Mouse (Mus musculus) G1E (cell line): Measurements from ENCODE around the gene Arhgdia. TPM values are rescaled to one million over a fixed set of nuclear protein-coding genes. Genes with fewer than 3 reads are reported as not detected.

Source experiments
- ATAC-seq: 2 replicates; pipeline ENCODE4 v1.8.0; 2016; ENCODE audit warnings: mild to moderate bottlenecking; ENCODE audit not compliant: insufficient number of reproducible peaks, poor library complexity, low FRiP score, severe bottlenecking; ENCODE audit errors: extremely low read depth
- DNase-seq: peaks from one replicate; pipeline ENCODE4 v3.0.0; 2012; ENCODE audit warnings: low spot score
- H3K27me3 ChIP-seq: 2 replicates; pipeline ENCODE4 v1.6.1; 2012; ENCODE audit warnings: mild to moderate bottlenecking, low read length, inconsistent platforms; ENCODE audit not compliant: insufficient read depth
- H3K36me3 ChIP-seq: replicated peaks from 2 replicates; pipeline ENCODE3; 2012; ENCODE audit warnings: mild to moderate bottlenecking, inconsistent platforms
- H3K4me1 ChIP-seq: 2 replicates; pipeline ENCODE4 v1.6.1; 2012; ENCODE audit warnings: low read depth, low read length, inconsistent platforms, mixed read lengths; ENCODE audit not compliant: insufficient read depth
- H3K4me3 ChIP-seq: 2 replicates; pipeline ENCODE4 v1.5.1; 2012; ENCODE audit warnings: low read depth, mild to moderate bottlenecking, inconsistent platforms, low read length, moderate library complexity, mixed read lengths
- H3K9me3 ChIP-seq: replicated peaks from 2 replicates; pipeline ENCODE4 v1.6.1; 2012; ENCODE audit warnings: inconsistent platforms
- CTCF ChIP-seq: IDR thresholded peaks from 2 replicates; pipeline ENCODE4 v1.5.1; 2012; ENCODE audit warnings: low read depth, low read length, inconsistent platforms, mixed read lengths
- GATA1 ChIP-seq: IDR thresholded peaks from 2 replicates; pipeline ENCODE4 v1.6.1; 2012; ENCODE audit warnings: borderline replicate concordance, low read length, inconsistent platforms, mixed read lengths
- GATA2 ChIP-seq: IDR thresholded peaks from 2 replicates; pipeline ENCODE4 v1.6.1; 2012; ENCODE audit warnings: low read depth, low read length, inconsistent platforms, borderline replicate concordance
- POLR2AphosphoS5 ChIP-seq: IDR thresholded peaks from 2 replicates; pipeline ENCODE4 v1.6.1; 2012; ENCODE audit warnings: low read depth, low read length, inconsistent platforms; ENCODE audit not compliant: insufficient replicate concordance
- TAL1 ChIP-seq: conservative IDR thresholded peaks from 2 replicates; pipeline ENCODE4 v1.6.1; 2012; ENCODE audit warnings: low read depth, low read length, inconsistent platforms, mixed read lengths
- polyA plus RNA-seq: library from polyadenylated mRNA; stranded (reverse); fragments of >175 nt; gene quantifications from 2 replicates; pipeline ENCODE4 v1.2.3, GENCODE M21; 2012
- total RNA-seq, 2 experiments: library from RNA; stranded (forward) in 1 of 2; stranded (reverse) in 1 of 2; fragments of 200-1000 nt in 1 of 2; fragments of >200 nt in 1 of 2; fragmentation: Nextera tagmentation in 1 of 2; gene quantifications; 2 replicates each; pipeline ENCODE4 v1.2.3; 2014 to 2017

Arhgdia gene
- total and polyA plus RNA-seq, 3 experiments = 155 to 1,000 (median 354) TPM

DNA sequence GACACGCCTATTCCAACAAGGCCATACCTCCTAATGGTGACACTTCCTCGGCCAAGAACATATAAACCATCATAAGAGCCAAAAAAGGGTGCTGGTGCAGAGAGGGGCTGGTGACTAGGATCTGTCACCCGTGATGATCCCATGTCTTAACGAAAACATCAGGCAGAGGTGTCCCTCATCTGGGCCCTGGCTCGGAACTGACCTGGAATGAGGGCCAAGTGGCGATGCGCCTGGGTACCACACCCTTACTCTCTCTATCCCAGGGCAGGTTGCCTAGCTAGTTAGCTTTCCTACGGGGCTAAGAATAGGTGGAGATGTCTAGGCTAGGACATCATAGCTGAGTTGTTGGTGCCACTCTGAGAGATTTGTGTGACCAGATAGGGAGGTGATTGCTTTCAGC, 47.3 kb downstream of the Arhgdia start:
- Histone ChIP-seq H3K9me3 (peaks cover 14% of the 10 kb centered on the region), H3K27me3 (peaks cover 95% of the 10 kb centered on the region), H3K4me3 (no peak overlapping the region), H3K4me1 (peaks cover 16% of the 10 kb centered on the region), H3K36me3 (no peaks in the 10 kb centered on the region)
- DNase-seq (no peak), ATAC-seq (no peak)
- TF ChIP-seq CTCF = no peak
- TF ChIP-seq GATA1 = no peak
- no peak for TF ChIP-seq GATA2
- no peak for TF ChIP-seq POLR2AphosphoS5
- TF ChIP-seq TAL1 = no peak

DNA sequence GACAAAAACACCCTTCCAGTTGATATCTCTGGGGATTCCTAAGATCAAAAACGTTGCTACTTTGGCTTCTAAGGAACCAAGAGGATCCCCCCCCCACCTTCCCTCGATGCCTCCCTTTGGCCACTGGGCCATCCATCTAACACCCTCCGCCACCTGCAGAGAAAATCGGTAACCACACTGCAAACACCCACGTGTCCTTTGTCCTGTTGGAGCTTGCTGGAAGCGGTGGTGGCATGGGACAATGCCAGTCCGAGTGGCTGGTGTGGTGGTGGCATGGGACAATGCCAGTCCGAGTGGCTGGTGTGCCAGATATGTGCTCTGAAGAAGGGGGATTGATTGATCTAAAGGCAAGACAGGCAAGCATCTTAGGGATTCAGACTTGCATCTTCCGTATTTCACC, 49.8 kb downstream of the Arhgdia start:
- TF ChIP-seq TAL1 = no peak
- no peak for TF ChIP-seq CTCF
- TF ChIP-seq GATA1 = no peak
- TF ChIP-seq GATA2 = no peak
- TF ChIP-seq POLR2AphosphoS5 = no peak
- Histone ChIP-seq H3K27me3 (peaks cover 81% of the 10 kb centered on the region), H3K36me3 (no peaks in the 10 kb centered on the region), H3K4me1 (peaks cover 25% of the 10 kb centered on the region), H3K4me3 (no peak overlapping the region), H3K9me3 (peaks cover 14% of the 10 kb centered on the region)
- no peak for ATAC-seq
- DNase-seq = no peak

DNA sequence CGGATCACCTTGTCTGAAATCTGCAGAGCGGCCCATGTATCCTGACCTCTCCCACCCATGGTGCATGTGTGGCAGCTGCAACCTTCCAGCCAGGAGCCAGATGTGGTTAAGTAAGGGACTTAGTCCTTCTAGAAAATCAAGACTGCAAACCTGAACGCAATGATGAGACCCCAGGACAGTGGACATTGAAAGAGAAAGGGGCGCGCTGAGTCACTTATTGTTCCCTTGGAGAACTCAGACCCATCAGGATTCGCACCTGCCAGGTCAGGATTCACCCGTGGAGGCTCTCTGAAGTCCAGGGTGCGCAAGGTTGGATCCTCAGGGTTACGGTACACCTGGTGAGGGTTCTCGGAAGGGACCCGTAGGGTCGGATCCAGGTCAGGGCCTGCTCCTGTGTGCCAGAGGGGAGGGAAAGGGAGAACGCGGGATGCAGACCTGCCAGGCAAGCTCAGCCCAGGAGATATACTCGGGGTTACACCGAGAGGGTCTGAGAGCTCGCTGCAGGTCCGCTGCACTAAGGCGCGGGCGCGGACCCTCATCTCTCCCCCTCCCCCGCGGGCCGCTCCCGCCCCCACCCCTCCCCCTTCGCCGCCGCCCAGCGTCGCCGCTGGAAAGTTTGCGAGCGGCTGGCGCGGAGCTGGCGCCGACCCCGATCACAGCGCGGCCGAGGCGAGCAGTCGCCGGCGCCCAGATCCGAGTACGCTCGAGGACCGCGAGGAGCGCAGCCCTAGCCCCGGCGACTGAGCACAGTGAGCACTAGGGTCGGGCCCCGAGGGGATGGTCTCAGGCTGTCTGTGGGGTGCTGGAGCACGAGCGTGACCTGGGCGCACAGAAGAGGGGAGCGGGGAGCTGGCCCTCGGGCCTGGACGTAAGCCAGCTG, 51.1 kb downstream of the Arhgdia start, which contains the start of gene Gcgr:
Gcgr (plus strand) TSS at position 615 of the 880 bp plus-strand sequence.
- ATAC-seq (no peak), DNase-seq (no peak)
- H3K36me3 ChIP-seq = no peaks in the 10 kb centered on the region
- H3K9me3 ChIP-seq = peaks cover 14% of the 10 kb centered on the region
- peaks cover 69% of the 10 kb centered on the region for H3K27me3 ChIP-seq
- H3K4me3 ChIP-seq = no peak within 1 kb of the TSS
- TF ChIP-seq GATA1 (no peak), GATA2 (no peak), CTCF (no peak), POLR2AphosphoS5 (no peak), TAL1 (no peak)
- H3K4me1 ChIP-seq = peaks cover 30% of the 10 kb centered on the region

DNA sequence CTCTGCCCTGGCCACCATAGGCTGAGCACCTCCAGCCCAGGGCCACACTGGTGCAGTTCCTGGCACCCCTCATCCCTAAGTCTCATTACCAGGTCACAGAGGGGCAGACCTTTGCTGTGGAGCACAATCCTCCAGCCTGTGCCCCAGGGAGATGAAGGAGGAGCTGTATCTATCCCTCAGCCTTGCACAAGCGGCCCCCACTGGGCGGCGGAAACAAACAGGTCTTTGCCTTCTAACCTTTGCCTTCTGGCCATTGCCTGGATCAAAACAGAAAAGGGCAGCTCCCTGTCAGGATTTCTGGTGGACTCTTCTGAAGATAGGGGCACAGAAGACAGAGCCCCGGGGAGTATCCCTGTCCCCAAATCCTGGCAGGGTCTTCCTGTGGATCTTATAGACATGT, 52.5 kb downstream of the Arhgdia start:
- Histone ChIP-seq H3K4me1 (peaks cover 26% of the 10 kb centered on the region), H3K9me3 (peaks cover 14% of the 10 kb centered on the region), H3K27me3 (peaks cover 58% of the 10 kb centered on the region), H3K4me3 (no peak overlapping the region), H3K36me3 (no peaks in the 10 kb centered on the region)
- ATAC-seq (no peak), DNase-seq (no peak)
- TF ChIP-seq GATA1 = no peak
- TF ChIP-seq TAL1 = no peak
- no peak for TF ChIP-seq GATA2
- TF ChIP-seq CTCF = no peak
- no peak for TF ChIP-seq POLR2AphosphoS5

Other genes with a start within 250 kb of the Arhgdia start
Only the 20 nearest of the 35 such genes appear.
- 1.7 and 3.5 TPM in 2 replicates for gene Pde6g, start 128.1 kb downstream of the Arhgdia start, total RNA-seq (2014; fragmentation: Nextera tagmentation)
- gene Pde6g, start 128.1 kb downstream of the Arhgdia start, total RNA-seq (2017) = 0.23 and 0.33 TPM in 2 replicates
- gene Pde6g, start 128.1 kb downstream of the Arhgdia start, polyA plus RNA-seq = 0.18 and 0.23 TPM in 2 replicates
- gene Oxld1, start 123.6 kb downstream of the Arhgdia start, total RNA-seq (2014; fragmentation: Nextera tagmentation) = 15.2 and 17.4 TPM in 2 replicates
- gene Oxld1, start 123.6 kb downstream of the Arhgdia start, total RNA-seq (2017) = 24.9 and 25.6 TPM in 2 replicates
- 16.7 and 17.1 TPM in 2 replicates for gene Oxld1, start 123.6 kb downstream of the Arhgdia start, polyA plus RNA-seq
- 32.4 and 41.7 TPM in 2 replicates for gene Ccdc137, start 123.5 kb downstream of the Arhgdia start, total RNA-seq (2014; fragmentation: Nextera tagmentation)
- 41.2 and 42.8 TPM in 2 replicates for gene Ccdc137, start 123.5 kb downstream of the Arhgdia start, total RNA-seq (2017)
- 44.7 and 55.5 TPM in 2 replicates for gene Ccdc137, start 123.5 kb downstream of the Arhgdia start, polyA plus RNA-seq
- gene Arl16, start 114.0 kb downstream of the Arhgdia start, total RNA-seq (2014; fragmentation: Nextera tagmentation) = 18.0 and 24.5 TPM in 2 replicates
- 17.0 and 24.5 TPM in 2 replicates for gene Arl16, start 114.0 kb downstream of the Arhgdia start, total RNA-seq (2017)
- 21.0 and 26.0 TPM in 2 replicates for gene Arl16, start 114.0 kb downstream of the Arhgdia start, polyA plus RNA-seq
- 60.5 and 63.2 TPM in 2 replicates for gene Mrpl12, start 97.0 kb downstream of the Arhgdia start, total RNA-seq (2014; fragmentation: Nextera tagmentation)
- 125 and 140 TPM in 2 replicates for gene Mrpl12, start 97.0 kb downstream of the Arhgdia start, total RNA-seq (2017)
- gene Mrpl12, start 97.0 kb downstream of the Arhgdia start, polyA plus RNA-seq = 514 and 633 TPM in 2 replicates
- 18.2 and 18.7 TPM in 2 replicates for gene Slc25a10, start 89.8 kb downstream of the Arhgdia start, total RNA-seq (2014; fragmentation: Nextera tagmentation)
- gene Slc25a10, start 89.8 kb downstream of the Arhgdia start, total RNA-seq (2017) = 22.1 and 27.6 TPM in 2 replicates
- gene Slc25a10, start 89.8 kb downstream of the Arhgdia start, polyA plus RNA-seq = 38.7 and 45.3 TPM in 2 replicates
- gene Gcgr, start 50.9 kb downstream of the Arhgdia start, total RNA-seq (2014; fragmentation: Nextera tagmentation) = not detected in 2 replicates
- not detected in 2 replicates for gene Gcgr, start 50.9 kb downstream of the Arhgdia start, total RNA-seq (2017)
- gene Gcgr, start 50.9 kb downstream of the Arhgdia start, polyA plus RNA-seq = not detected in 2 replicates
- 53.8 and 64.3 TPM in 2 replicates for gene Mcrip1, start 31.9 kb downstream of the Arhgdia start, total RNA-seq (2014; fragmentation: Nextera tagmentation)
- 19.2 and 20.9 TPM in 2 replicates for gene Mcrip1, start 31.9 kb downstream of the Arhgdia start, total RNA-seq (2017)
- 176 and 205 TPM in 2 replicates for gene Mcrip1, start 31.9 kb downstream of the Arhgdia start, polyA plus RNA-seq
- not detected in 2 replicates for gene Ppp1r27, start 30.5 kb downstream of the Arhgdia start, total RNA-seq (2014; fragmentation: Nextera tagmentation)
- gene Ppp1r27, start 30.5 kb downstream of the Arhgdia start, total RNA-seq (2017) = not detected in 2 replicates
- gene Ppp1r27, start 30.5 kb downstream of the Arhgdia start, polyA plus RNA-seq = not detected in 2 replicates
- 268 and 289 TPM in 2 replicates for gene P4hb, start 8.4 kb downstream of the Arhgdia start, total RNA-seq (2014; fragmentation: Nextera tagmentation)
- 411 and 414 TPM in 2 replicates for gene P4hb, start 8.4 kb downstream of the Arhgdia start, total RNA-seq (2017)
- gene P4hb, start 8.4 kb downstream of the Arhgdia start, polyA plus RNA-seq = 516 and 719 TPM in 2 replicates
- gene Alyref, start 16.7 kb upstream of the Arhgdia start, total RNA-seq (2014; fragmentation: Nextera tagmentation) = 89.8 and 122 TPM in 2 replicates
- gene Alyref, start 16.7 kb upstream of the Arhgdia start, total RNA-seq (2017) = 270 and 280 TPM in 2 replicates
- 505 and 623 TPM in 2 replicates for gene Alyref, start 16.7 kb upstream of the Arhgdia start, polyA plus RNA-seq
- gene Anapc11, start 16.8 kb upstream of the Arhgdia start, total RNA-seq (2014; fragmentation: Nextera tagmentation) = 83.1 and 83.8 TPM in 2 replicates
- gene Anapc11, start 16.8 kb upstream of the Arhgdia start, total RNA-seq (2017) = 62.3 and 69.3 TPM in 2 replicates
- gene Anapc11, start 16.8 kb upstream of the Arhgdia start, polyA plus RNA-seq = 176 and 212 TPM in 2 replicates
- gene Npb, start 26.9 kb upstream of the Arhgdia start, total RNA-seq (2014; fragmentation: Nextera tagmentation) = 1.9 and 2.6 TPM in 2 replicates
- gene Npb, start 26.9 kb upstream of the Arhgdia start, total RNA-seq (2017) = 0.58 TPM in 1 of 2 replicates, not detected in the other
- gene Npb, start 26.9 kb upstream of the Arhgdia start, polyA plus RNA-seq = 3.2 and 3.8 TPM in 2 replicates
- 29.0 and 43.1 TPM in 2 replicates for gene Pcyt2, start 36.3 kb upstream of the Arhgdia start, total RNA-seq (2014; fragmentation: Nextera tagmentation)
- gene Pcyt2, start 36.3 kb upstream of the Arhgdia start, total RNA-seq (2017) = 102 and 119 TPM in 2 replicates
- 129 and 146 TPM in 2 replicates for gene Pcyt2, start 36.3 kb upstream of the Arhgdia start, polyA plus RNA-seq
- gene Sirt7, start 43.6 kb upstream of the Arhgdia start, total RNA-seq (2014; fragmentation: Nextera tagmentation) = 28.9 and 35.3 TPM in 2 replicates
- 74.5 and 96.2 TPM in 2 replicates for gene Sirt7, start 43.6 kb upstream of the Arhgdia start, total RNA-seq (2017)
- gene Sirt7, start 43.6 kb upstream of the Arhgdia start, polyA plus RNA-seq = 169 and 256 TPM in 2 replicates
- 16.3 and 17.5 TPM in 2 replicates for gene Mafg, start 52.0 kb upstream of the Arhgdia start, total RNA-seq (2014; fragmentation: Nextera tagmentation)
- gene Mafg, start 52.0 kb upstream of the Arhgdia start, total RNA-seq (2017) = 18.9 and 21.9 TPM in 2 replicates
- gene Mafg, start 52.0 kb upstream of the Arhgdia start, polyA plus RNA-seq = 29.2 and 38.9 TPM in 2 replicates
- 14.7 and 14.8 TPM in 2 replicates for gene Pycr1, start 62.1 kb upstream of the Arhgdia start, total RNA-seq (2014; fragmentation: Nextera tagmentation)
- gene Pycr1, start 62.1 kb upstream of the Arhgdia start, total RNA-seq (2017) = 1.0 and 1.5 TPM in 2 replicates
- gene Pycr1, start 62.1 kb upstream of the Arhgdia start, polyA plus RNA-seq = 1.9 and 2.4 TPM in 2 replicates
- gene Myadml2, start 66.5 kb upstream of the Arhgdia start, total RNA-seq (2014; fragmentation: Nextera tagmentation) = not detected in 2 replicates
- not detected in 2 replicates for gene Myadml2, start 66.5 kb upstream of the Arhgdia start, total RNA-seq (2017)
- gene Myadml2, start 66.5 kb upstream of the Arhgdia start, polyA plus RNA-seq = not detected in 2 replicates
- gene Notum, start 79.6 kb upstream of the Arhgdia start, total RNA-seq (2014; fragmentation: Nextera tagmentation) = not detected in 2 replicates
- 0.16 TPM in 1 of 2 replicates, not detected in the other for gene Notum, start 79.6 kb upstream of the Arhgdia start, total RNA-seq (2017)
- gene Notum, start 79.6 kb upstream of the Arhgdia start, polyA plus RNA-seq = not detected in 2 replicates
- gene Aspscr1, start 91.3 kb upstream of the Arhgdia start, total RNA-seq (2014; fragmentation: Nextera tagmentation) = 57.0 and 79.7 TPM in 2 replicates
- gene Aspscr1, start 91.3 kb upstream of the Arhgdia start, total RNA-seq (2017) = 39.2 and 43.2 TPM in 2 replicates
- gene Aspscr1, start 91.3 kb upstream of the Arhgdia start, polyA plus RNA-seq = 248 and 301 TPM in 2 replicates